Mouse (Mus musculus) stomach, embryonic 14.5 days (tissue): ENCODE results near the gene Rabac1. TPM values are rescaled to one million over a fixed set of nuclear protein-coding genes. Genes with fewer than 3 reads are reported as not detected.

Source experiments
- ATAC-seq: fragments of 200-750 bp; cut with Nextera tagmentation; 2 replicates; pipeline ENCODE4 v1.8.0; 2017; ENCODE audit warnings: low read depth, moderate TSS enrichment; ENCODE audit not compliant: insufficient number of reproducible peaks, insufficient read depth, low FRiP score
- H3K27ac ChIP-seq: fragments of 300-500 bp; sonication (generic); 2 replicates; pipeline ENCODE4 v1.5.1; 2014; ENCODE audit warnings: mild to moderate bottlenecking, low read length, moderate library complexity, mixed read lengths
- H3K27me3 ChIP-seq: fragments of 300-500 bp; sonication (generic); 2 replicates; pipeline ENCODE4 v1.6.1; 2014; ENCODE audit warnings: low read length, control low read depth, mixed read lengths; ENCODE audit not compliant: control insufficient read depth, insufficient read depth
- H3K36me3 ChIP-seq: fragments of 300-500 bp; sonication (generic); 2 replicates; pipeline ENCODE4 v1.6.1; 2014; ENCODE audit warnings: mild to moderate bottlenecking, control low read depth, low read length, moderate library complexity, mixed read lengths; ENCODE audit not compliant: control insufficient read depth, insufficient read depth
- H3K4me1 ChIP-seq: fragments of 300-500 bp; sonication (generic); 2 replicates; pipeline ENCODE4 v1.6.1; 2014; ENCODE audit warnings: low read length, control low read depth, mixed read lengths; ENCODE audit not compliant: control insufficient read depth, insufficient read depth
- H3K4me2 ChIP-seq: fragments of 300-500 bp; sonication (generic); replicated peaks from 2 replicates; pipeline ENCODE4 v1.6.1; 2014; ENCODE audit warnings: low read depth, low read length, control low read depth
- H3K4me3 ChIP-seq: fragments of 300-500 bp; sonication (generic); 2 replicates; pipeline ENCODE4 v1.5.1; 2014; ENCODE audit warnings: low read depth, low read length, control low read depth
- H3K9ac ChIP-seq: fragments of 300-500 bp; sonication (generic); replicated peaks from 2 replicates; pipeline ENCODE4 v1.6.1; 2014; ENCODE audit warnings: low read depth, mild to moderate bottlenecking, control low read depth, low read length, moderate library complexity, mixed read lengths
- H3K9me3 ChIP-seq: fragments of 300-500 bp; sonication (generic); 2 replicates; pipeline ENCODE4 v1.6.1; 2016; ENCODE audit warnings: low read depth, low read length, control low read depth; ENCODE audit not compliant: control insufficient read depth
- WGBS: fragments of 180-500 bp; shearing (Covaris S2); extraction: QIAGEN DNeasy Blood & Tissue Kit; methylation state at CpG from one replicate; pipeline ENCODE4 v1.1.7; 2014; 5-methylcytosine and 5-hydroxymethylcytosine counted together
- polyA plus RNA-seq: library from polyadenylated mRNA; unstranded; fragments of >200 nt; fragmentation: Nextera tagmentation; extraction: Ambion mirVana; gene quantifications from 2 replicates; pipeline ENCODE4 v1.2.1, GENCODE M21; 2014

Gene Rabac1
- polyA plus RNA-seq, 1 experiment from 2014 or later, result 198 TPM

DNA sequence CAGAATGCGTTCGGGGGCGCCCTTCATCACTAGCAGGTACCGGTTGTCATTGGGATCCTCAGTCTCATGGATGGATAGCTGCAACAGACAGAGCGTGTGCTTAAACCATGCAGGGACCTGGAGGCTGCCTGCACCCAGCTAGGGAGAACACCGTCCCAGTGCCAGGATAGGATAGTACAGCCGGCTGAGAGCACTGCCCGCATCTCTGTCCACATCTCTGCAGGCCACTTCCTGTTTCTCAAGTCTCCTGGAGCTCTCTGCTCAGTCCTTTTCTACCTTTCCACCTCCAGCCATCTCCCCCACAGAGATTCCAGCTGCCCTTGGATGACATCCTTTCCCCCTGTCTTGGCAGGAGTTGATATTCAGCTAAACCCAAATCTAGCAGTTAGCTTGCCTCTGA is 17.9 kb upstream of the Rabac1 start:
- ATAC-seq, result no peak
- 86% methylated on average over 8 of the region's 8 CpGs for WGBS
- no peak overlapping the region for H3K4me2 ChIP-seq
- H3K27ac ChIP-seq, result no peak overlapping the region
- no peak overlapping the region for H3K4me3 ChIP-seq
- H3K27me3 ChIP-seq, result no peaks in the 10 kb centered on the region
- no peaks in the 10 kb centered on the region for H3K9me3 ChIP-seq
- H3K36me3 ChIP-seq, result no peaks in the 10 kb centered on the region
- no peaks in the 10 kb centered on the region for H3K4me1 ChIP-seq
- H3K9ac ChIP-seq, result no peak overlapping the region

DNA sequence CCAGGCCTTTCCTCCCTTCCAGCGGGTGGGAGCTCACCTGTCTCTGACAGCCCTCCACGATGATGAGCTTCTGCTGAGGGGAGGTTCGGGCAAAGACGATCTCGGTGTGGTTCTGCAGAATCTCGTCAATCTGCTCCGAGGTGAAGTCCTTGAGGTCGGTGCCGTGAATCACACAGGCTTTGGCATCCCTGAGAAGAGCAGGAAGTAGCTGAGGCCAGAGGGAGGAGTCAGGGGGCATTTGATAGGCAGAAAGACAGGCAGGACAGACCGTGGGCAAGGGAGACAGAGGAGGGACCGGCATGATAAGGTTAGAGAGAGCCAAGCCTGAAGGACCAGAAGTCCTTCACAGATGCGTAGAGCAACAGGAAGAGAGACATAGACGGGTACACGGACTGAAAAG is 15.4 kb upstream of the Rabac1 start:
- no peak overlapping the region for H3K4me2 ChIP-seq
- no peaks in the 10 kb centered on the region for H3K27me3 ChIP-seq
- no peaks in the 10 kb centered on the region for H3K36me3 ChIP-seq
- H3K4me3 ChIP-seq, result no peak overlapping the region
- H3K4me1 ChIP-seq, result no peaks in the 10 kb centered on the region
- ATAC-seq, result no peak
- H3K27ac ChIP-seq, result no peak overlapping the region
- no peaks in the 10 kb centered on the region for H3K9me3 ChIP-seq
- H3K9ac ChIP-seq, result no peak overlapping the region
- 79% methylated on average over 14 of the region's 14 CpGs for WGBS

DNA sequence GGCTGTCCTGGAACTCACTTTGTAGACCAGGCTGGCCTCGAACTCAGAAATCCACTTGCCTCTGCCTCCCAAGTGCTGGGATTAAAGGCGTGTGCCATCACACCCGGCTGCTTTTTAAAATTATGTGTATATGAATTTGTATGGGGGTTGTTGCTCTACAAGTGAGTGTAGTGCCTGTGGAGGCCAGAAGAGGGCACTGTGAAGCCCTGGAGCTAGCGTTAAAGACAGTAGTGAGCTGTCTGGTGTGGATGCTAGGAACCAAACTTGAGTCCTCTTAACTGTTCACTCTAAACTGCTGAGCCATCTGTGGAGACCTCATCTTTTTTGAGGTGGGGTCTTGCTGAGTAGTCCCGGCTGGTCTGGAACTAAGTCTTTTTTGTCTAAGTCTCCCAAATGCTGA is 13.2 kb upstream of the Rabac1 start:
- Histone ChIP-seq H3K9me3 (no peaks in the 10 kb centered on the region), H3K27me3 (no peaks in the 10 kb centered on the region), H3K36me3 (no peaks in the 10 kb centered on the region), H3K4me2 (no peak overlapping the region), H3K4me1 (no peaks in the 10 kb centered on the region), H3K9ac (no peak overlapping the region), H3K27ac (no peak overlapping the region), H3K4me3 (no peak overlapping the region)
- WGBS, result 71% methylated on average over 5 of the region's 5 CpGs
- no peak for ATAC-seq

DNA sequence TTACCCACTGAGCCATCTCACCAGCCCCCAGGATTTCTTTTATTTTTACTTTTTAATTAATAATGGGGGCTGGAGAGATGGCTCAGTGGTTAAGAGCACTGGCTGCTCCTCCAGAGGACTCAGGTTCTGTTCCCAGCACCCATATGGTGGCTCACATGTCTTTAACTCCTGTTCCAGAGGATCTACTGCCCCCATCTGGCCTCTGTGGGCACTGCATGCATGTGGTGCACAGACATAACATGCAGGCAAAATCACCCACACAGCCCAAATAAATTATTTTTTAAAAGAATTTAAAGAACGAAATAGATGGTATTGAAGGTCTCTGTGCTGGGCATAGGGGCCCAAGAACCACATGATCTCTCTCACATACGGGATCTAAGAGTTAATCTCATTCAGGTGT is 11.8 kb upstream of the Rabac1 start:
- H3K27ac ChIP-seq, result no peak overlapping the region
- H3K36me3 ChIP-seq, result no peaks in the 10 kb centered on the region
- ATAC-seq, result no peak
- H3K27me3 ChIP-seq, result no peaks in the 10 kb centered on the region
- H3K4me3 ChIP-seq, result no peak overlapping the region
- no peak overlapping the region for H3K9ac ChIP-seq
- no peak overlapping the region for H3K4me2 ChIP-seq
- 81% methylated on average over 2 of the region's 2 CpGs for WGBS
- no peaks in the 10 kb centered on the region for H3K9me3 ChIP-seq
- no peaks in the 10 kb centered on the region for H3K4me1 ChIP-seq

DNA sequence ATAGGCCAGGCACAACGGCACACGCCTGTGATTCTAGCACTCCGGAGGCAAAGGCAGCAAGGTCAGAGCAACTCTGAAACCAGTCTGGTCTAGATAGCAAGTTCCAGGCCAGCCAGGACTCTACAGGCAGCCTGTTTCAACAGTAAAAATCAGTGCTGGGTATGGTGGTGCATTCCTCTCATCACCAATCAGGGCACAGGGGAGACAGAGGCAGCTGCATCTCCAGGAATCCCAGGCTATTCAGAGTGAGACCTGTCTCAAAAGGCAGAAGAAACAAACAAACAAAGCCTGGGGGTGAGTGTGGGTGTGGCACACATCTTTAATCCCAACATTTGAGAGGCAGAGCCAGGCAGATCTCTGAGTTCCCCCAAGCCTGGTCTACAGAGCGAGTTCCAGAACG is 10.8 kb upstream of the Rabac1 start:
- H3K9ac ChIP-seq, result no peak overlapping the region
- WGBS, result 78% methylated on average over 5 of the region's 5 CpGs
- no peak for ATAC-seq
- H3K36me3 ChIP-seq, result no peaks in the 10 kb centered on the region
- H3K9me3 ChIP-seq, result no peaks in the 10 kb centered on the region
- no peaks in the 10 kb centered on the region for H3K4me1 ChIP-seq
- H3K4me2 ChIP-seq, result no peak overlapping the region
- no peak overlapping the region for H3K27ac ChIP-seq
- H3K4me3 ChIP-seq, result no peak overlapping the region
- no peaks in the 10 kb centered on the region for H3K27me3 ChIP-seq

DNA sequence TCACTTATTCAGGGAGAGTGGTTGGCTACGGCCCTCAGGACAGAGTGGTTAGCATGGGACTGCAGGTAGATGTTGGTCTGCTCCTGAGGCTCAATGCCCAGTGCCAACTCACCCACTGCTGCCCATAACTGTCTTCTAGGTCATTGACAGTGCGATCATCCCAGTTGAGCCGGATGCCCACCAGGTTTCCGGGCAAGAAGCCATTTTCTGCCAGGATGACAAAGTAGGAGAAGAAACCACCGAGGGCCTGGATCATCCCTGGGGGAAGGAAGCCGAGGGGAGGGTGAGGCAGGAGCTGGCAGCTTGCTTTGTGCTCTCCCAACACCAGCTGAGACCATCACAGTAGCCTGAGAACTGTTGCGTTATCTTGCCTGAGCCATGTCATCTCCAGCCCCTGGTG is 7.9 kb upstream of the Rabac1 start:
- WGBS, result 84% methylated on average over 7 of the region's 7 CpGs
- no peak overlapping the region for H3K9ac ChIP-seq
- no peak overlapping the region for H3K4me3 ChIP-seq
- no peaks in the 10 kb centered on the region for H3K36me3 ChIP-seq
- H3K4me2 ChIP-seq, result no peak overlapping the region
- H3K27me3 ChIP-seq, result no peaks in the 10 kb centered on the region
- no peak overlapping the region for H3K27ac ChIP-seq
- no peaks in the 10 kb centered on the region for H3K4me1 ChIP-seq
- no peak for ATAC-seq
- H3K9me3 ChIP-seq, result no peaks in the 10 kb centered on the region

DNA sequence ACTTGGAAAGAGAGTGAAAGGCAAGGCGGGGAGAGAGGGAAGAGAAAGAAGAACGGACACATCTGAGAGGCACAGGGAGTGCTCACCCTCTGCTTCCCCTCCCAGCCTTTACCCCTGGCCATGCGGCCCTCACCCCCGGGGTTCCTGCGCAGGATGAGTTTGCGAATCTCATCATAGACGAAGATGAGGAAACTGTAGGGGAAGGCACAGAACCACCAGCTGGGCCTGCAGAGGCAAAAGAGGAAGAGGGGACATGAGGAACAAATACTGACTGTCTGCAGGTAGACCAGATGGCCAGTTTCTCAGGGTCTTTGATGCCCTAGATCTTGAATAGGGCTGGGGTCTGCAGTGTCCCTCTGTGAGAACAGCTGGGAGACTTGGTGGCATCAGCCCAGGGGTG is 6.2 kb upstream of the Rabac1 start:
- Histone ChIP-seq H3K36me3 (no peaks in the 10 kb centered on the region), H3K9ac (no peak overlapping the region), H3K27me3 (no peaks in the 10 kb centered on the region), H3K4me2 (no peak overlapping the region), H3K27ac (no peak overlapping the region), H3K4me3 (no peak overlapping the region), H3K4me1 (no peaks in the 10 kb centered on the region), H3K9me3 (no peaks in the 10 kb centered on the region)
- WGBS, result 81% methylated on average over 7 of the region's 7 CpGs
- no peak for ATAC-seq

DNA sequence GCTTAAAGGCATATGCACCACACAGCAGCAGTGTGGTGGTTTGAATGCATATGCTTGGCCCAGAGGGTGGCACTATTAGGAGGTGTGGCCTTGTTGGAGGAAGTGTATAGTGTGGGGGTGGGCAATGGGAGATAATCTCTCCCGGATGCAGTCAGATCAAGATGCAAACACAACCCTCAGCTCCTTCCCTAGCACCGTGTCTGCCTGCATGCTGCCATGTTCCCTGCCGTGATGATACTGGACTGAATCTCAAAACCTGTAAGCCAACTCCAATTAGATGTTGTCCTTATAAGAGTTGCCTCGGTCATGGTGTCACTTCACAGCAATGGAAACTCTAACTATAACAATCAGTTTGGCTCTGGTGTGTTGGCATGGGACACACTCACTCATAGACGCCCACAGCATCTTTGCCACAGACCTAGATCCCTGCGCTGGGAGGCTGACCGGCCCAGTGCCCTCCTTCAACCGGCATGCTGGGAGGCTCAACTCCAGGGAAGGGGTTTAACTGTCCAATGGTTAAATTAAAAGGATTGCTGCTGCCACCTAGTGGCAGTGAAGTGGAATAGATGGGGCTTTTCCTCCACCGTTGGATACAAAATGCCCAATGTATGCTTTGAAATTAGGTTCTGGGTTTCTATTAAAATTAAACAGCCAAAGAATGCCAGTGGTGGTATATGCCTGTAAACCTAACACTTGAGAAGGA is 2.5 kb upstream of the Rabac1 start:
- WGBS, result 32% methylated on average over 9 of the region's 9 CpGs
- H3K36me3 ChIP-seq, result no peaks in the 10 kb centered on the region
- no peaks in the 10 kb centered on the region for H3K27me3 ChIP-seq
- no peak overlapping the region for H3K27ac ChIP-seq
- no peak overlapping the region for H3K4me3 ChIP-seq
- no peak overlapping the region for H3K4me2 ChIP-seq
- H3K4me1 ChIP-seq, result peaks cover 2% of the 10 kb centered on the region; the same call in 1 of the 2 replicates
- H3K9me3 ChIP-seq, result no peaks in the 10 kb centered on the region
- H3K9ac ChIP-seq, result no peak overlapping the region
- ATAC-seq, result no peak

DNA sequence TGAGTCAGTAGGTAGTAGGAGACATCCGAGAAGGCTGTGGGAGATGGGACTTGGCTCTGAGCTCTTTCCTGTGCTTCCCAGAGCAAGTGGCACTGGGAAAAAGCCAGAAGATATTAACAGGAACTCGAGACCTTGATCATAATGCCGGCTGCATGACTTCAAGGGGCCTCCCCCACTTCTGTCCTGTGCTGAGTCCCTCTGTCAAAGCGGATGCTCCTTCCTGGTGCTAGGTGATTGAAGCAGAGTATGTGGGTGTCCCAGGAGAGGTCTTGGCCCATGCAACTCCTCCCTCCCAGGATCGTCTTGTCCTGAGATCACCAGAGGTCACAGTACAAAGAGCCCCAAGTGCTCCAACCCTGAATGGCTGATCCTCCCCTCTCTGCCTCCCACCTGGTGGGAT is 1.3 kb upstream of the Rabac1 start:
- Histone ChIP-seq H3K4me2 (no peak overlapping the region), H3K9ac (no peak overlapping the region), H3K36me3 (no peaks in the 10 kb centered on the region), H3K4me3 (no peak overlapping the region), H3K27me3 (no peaks in the 10 kb centered on the region), H3K9me3 (no peaks in the 10 kb centered on the region), H3K4me1 (peaks cover 2% of the 10 kb centered on the region; the same call in 1 of the 2 replicates), H3K27ac (no peak overlapping the region)
- WGBS, result 64% methylated on average over 5 of the region's 5 CpGs
- ATAC-seq, result no peak
